Mouse (Mus musculus) limb, embryonic 10.5 days (tissue): Measurements from ENCODE around the gene Thoc3. TPM values are rescaled to one million over a fixed set of nuclear protein-coding genes. Genes with fewer than 3 reads are reported as not detected.

Source experiments
- polyA plus RNA-seq: library from polyadenylated mRNA; unstranded; fragments of >200 nt; fragmentation: Nextera tagmentation; extraction: Ambion mirVana; gene quantifications from 2 replicates; pipeline ENCODE4 v1.2.1, GENCODE M21; 2016

Thoc3 gene
- polyA plus RNA-seq, 1 experiment from 2014 or later, result 189 TPM

Other genes starting within 250 kb of the Thoc3 start
- 2.5 and 3.5 TPM in 2 replicates for gene Cplx2, start 97.5 kb downstream of the Thoc3 start, polyA plus RNA-seq
- gene Simc1, start 34.9 kb upstream of the Thoc3 start, polyA plus RNA-seq, result 20.6 and 21.1 TPM in 2 replicates
- gene 4833439L19Rik, start 96.6 kb upstream of the Thoc3 start, polyA plus RNA-seq, result 198 TPM in 2 replicates
- 28.8 and 31.5 TPM in 2 replicates for gene Arl10, start 106.2 kb upstream of the Thoc3 start, polyA plus RNA-seq
- gene Nop16, start 121.2 kb upstream of the Thoc3 start, polyA plus RNA-seq, result 112 and 143 TPM in 2 replicates
- gene Higd2a, start 121.4 kb upstream of the Thoc3 start, polyA plus RNA-seq, result 143 and 148 TPM in 2 replicates
- 8.5 and 12.3 TPM in 2 replicates for gene Cltb, start 142.5 kb upstream of the Thoc3 start, polyA plus RNA-seq
- 75.7 and 87.7 TPM in 2 replicates for gene Faf2, start 152.9 kb upstream of the Thoc3 start, polyA plus RNA-seq
- gene Rnf44, start 225.1 kb upstream of the Thoc3 start, polyA plus RNA-seq, result 104 and 135 TPM in 2 replicates
- 0.04 TPM in 1 of 2 replicates, not detected in the other for gene Cdhr2, start 232.6 kb upstream of the Thoc3 start, polyA plus RNA-seq